Mouse (Mus musculus) olfactory bulb, adult 2 months (tissue): Measurements from ENCODE around the gene Kirrel3.

Experiments used
- CTCF ChIP-seq: fragments of 200-500 bp; IDR thresholded peaks from 2 replicates; pipeline ENCODE4 v1.5.1; 2012; ENCODE audit warnings: low read depth, mild to moderate bottlenecking, low read length, moderate library complexity; ENCODE audit not compliant: insufficient read depth
- POLR2A ChIP-seq: fragments of 200-500 bp; IDR thresholded peaks from 2 replicates; pipeline ENCODE4 v1.6.1; 2012; ENCODE audit warnings: mild to moderate bottlenecking, low read depth, low read length, moderate library complexity; ENCODE audit not compliant: insufficient read depth

DNA sequence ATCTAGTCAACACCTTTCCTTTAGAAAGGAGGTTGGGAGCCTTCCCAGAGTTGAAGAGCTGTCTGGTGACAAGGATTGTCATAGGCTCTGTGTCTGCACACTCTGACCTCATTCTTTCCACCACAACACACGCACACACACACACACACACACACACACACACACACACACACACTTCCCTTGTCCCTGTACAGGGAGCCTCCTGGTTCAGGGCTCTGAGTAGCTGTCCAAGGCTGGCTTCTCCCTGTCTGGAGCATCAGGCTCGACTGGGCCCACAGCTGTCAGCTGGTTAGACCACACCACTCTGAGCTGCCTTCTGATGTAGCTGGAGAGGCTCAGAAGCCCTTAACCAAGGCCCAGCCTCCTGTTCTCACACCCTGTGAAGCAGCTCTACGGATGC lies 302.2 kb downstream of the Kirrel3 start:
- TF ChIP-seq CTCF (no peak), POLR2A (no peak)
